Mouse (Mus musculus): ENCODE measurements around the gene Trim26. TPM values are rescaled to one million over a fixed set of nuclear protein-coding genes. Genes with fewer than 3 reads are reported as not detected.

The Trim26 gene
- polyA plus RNA-seq, 1 experiment from 2014 or later: 46.6 TPM

- WGBS: 39% methylated on average over 12 of the region's 12 CpGs
- Histone ChIP-seq H3K4me2 (replicated peaks) (peak overlapping the region; percentile 62), H3K27me3 (0 out of 2 replicates have a peak, but pooled peaks cover 3% of the 10 kb centered on the region), H3K27ac (no peak overlapping the region; the same call in 1 of the 2 replicates), H3K9ac (replicated peaks) (no peak overlapping the region), H3K4me1 (replicated peaks) (peaks cover 26% of the 10 kb centered on the region), H3K9me3 (no peaks in the 10 kb centered on the region), H3K36me3 (no peaks in the 10 kb centered on the region), H3K4me3 (replicated peaks) (peak overlapping the region; percentile 71; the same call in 1 of the 2 replicates)
- no peak for ATAC-seq
Observed at GRCm38 (mm10) chr17:36835591-36836426, 1.1 kb upstream of the Trim26 start.

- H3K9ac ChIP-seq (replicated peaks): peak overlapping the region; percentile 59
- H3K27me3 ChIP-seq: 0 out of 2 replicates have a peak, but pooled peaks cover 3% of the 10 kb centered on the region
- peak overlapping the region; percentile 91; the same call in 1 of the 2 replicates for H3K27ac ChIP-seq
- peak; percentile 28 for ATAC-seq
- peak overlapping the region; percentile 62 for H3K4me2 ChIP-seq (replicated peaks)
- H3K36me3 ChIP-seq: no peaks in the 10 kb centered on the region
- peaks cover 26% of the 10 kb centered on the region for H3K4me1 ChIP-seq (replicated peaks)
- H3K9me3 ChIP-seq: no peaks in the 10 kb centered on the region
- H3K4me3 ChIP-seq (replicated peaks): peak overlapping the region; percentile 71
- 9% methylated on average over 3 of the region's 3 CpGs for WGBS
Observed at GRCm38 (mm10) chr17:36836427-36836812, 514 bp upstream of the Trim26 start.

DNA sequence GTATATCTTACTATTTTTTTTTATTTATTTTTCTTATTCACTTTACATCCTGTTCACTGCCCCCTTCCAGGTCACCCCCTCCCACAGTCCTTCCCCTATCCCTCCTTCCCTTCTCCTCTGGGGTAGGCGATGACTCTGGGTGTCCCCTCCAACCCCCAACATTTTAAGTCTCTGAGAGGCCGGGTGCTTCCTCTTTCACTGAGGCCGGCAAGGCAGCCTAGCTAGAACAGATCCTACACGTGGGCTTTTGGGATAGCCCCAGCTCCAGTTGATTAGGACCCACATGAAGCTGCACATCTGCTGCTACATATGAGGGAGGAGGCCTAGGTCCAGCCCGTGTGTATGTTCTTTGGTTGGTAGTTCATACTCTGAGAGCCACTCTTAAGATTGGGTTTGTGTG lies 2.1 kb downstream of the Trim26 start:
- Histone ChIP-seq H3K4me3 (replicated peaks) (no peak overlapping the region), H3K4me1 (replicated peaks) (peaks cover 26% of the 10 kb centered on the region), H3K9ac (replicated peaks) (no peak overlapping the region), H3K36me3 (no peaks in the 10 kb centered on the region), H3K27me3 (0 out of 2 replicates have a peak, but pooled peaks cover under 1% of the 10 kb centered on the region), H3K9me3 (no peaks in the 10 kb centered on the region), H3K4me2 (replicated peaks) (no peak overlapping the region), H3K27ac (no peak overlapping the region)
- 90% methylated on average over 5 of the region's 5 CpGs for WGBS
- ATAC-seq: no peak

DNA sequence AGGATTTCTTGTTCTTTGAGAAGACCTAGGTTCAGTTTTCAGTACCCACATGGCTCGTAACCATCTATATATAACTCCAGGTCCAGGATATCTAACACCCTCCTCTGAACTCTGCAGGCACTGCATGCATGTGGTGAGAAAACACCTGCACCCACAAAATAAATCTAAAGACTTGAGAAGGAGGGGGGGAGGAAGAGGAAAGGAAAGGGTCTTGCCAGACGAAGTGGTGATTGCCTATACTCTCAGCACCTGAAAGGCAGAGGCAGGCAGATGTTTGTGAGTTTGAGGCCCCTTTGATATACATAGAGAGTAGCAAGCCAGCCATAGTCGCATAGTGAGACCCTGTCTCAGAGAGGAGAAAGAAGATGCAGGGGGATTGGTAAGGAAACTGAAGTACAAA lies 3.0 kb downstream of the Trim26 start:
- Histone ChIP-seq H3K36me3 (no peaks in the 10 kb centered on the region), H3K9ac (replicated peaks) (no peak overlapping the region), H3K27me3 (no peaks in the 10 kb centered on the region), H3K27ac (no peak overlapping the region), H3K4me1 (replicated peaks) (peaks cover 26% of the 10 kb centered on the region), H3K9me3 (no peaks in the 10 kb centered on the region), H3K4me3 (replicated peaks) (no peak overlapping the region), H3K4me2 (replicated peaks) (no peak overlapping the region)
- ATAC-seq: no peak
- 83% methylated on average over 3 of the region's 3 CpGs for WGBS

GRCm38 (mm10) chr17:36840961-36841445 lies 4.1 kb downstream of the Trim26 start:
- peaks cover 23% of the 10 kb centered on the region for H3K4me1 ChIP-seq (replicated peaks)
- no peaks in the 10 kb centered on the region for H3K27me3 ChIP-seq
- no peak overlapping the region for H3K27ac ChIP-seq
- no peaks in the 10 kb centered on the region for H3K36me3 ChIP-seq
- H3K4me2 ChIP-seq (replicated peaks): no peak overlapping the region
- no peak overlapping the region for H3K4me3 ChIP-seq (replicated peaks)
- no peaks in the 10 kb centered on the region for H3K9me3 ChIP-seq
- H3K9ac ChIP-seq (replicated peaks): no peak overlapping the region
- ATAC-seq: no peak

GRCm38 (mm10) chr17:36843696-36844095 lies 6.8 kb downstream of the Trim26 start:
- Histone ChIP-seq H3K4me1 (replicated peaks) (0 out of 2 replicates have a peak, but pooled peaks cover 6% of the 10 kb centered on the region), H3K4me2 (replicated peaks) (no peak overlapping the region), H3K36me3 (peaks cover 3% of the 10 kb centered on the region; the same call in 1 of the 2 replicates), H3K9ac (replicated peaks) (no peak overlapping the region), H3K9me3 (no peaks in the 10 kb centered on the region), H3K27ac (no peak overlapping the region), H3K4me3 (replicated peaks) (no peak overlapping the region), H3K27me3 (no peaks in the 10 kb centered on the region)
- ATAC-seq: no peak
- WGBS: 80% methylated on average over 7 of the region's 7 CpGs

GRCm38 (mm10) chr17:36844286-36844719 lies 7.4 kb downstream of the Trim26 start:
- no peaks in the 10 kb centered on the region for H3K27me3 ChIP-seq
- peaks cover 3% of the 10 kb centered on the region; the same call in 1 of the 2 replicates for H3K36me3 ChIP-seq
- no peak overlapping the region for H3K4me2 ChIP-seq (replicated peaks)
- H3K27ac ChIP-seq: no peak overlapping the region
- no peak for ATAC-seq
- H3K9ac ChIP-seq (replicated peaks): no peak overlapping the region
- H3K9me3 ChIP-seq: no peaks in the 10 kb centered on the region
- 0 out of 2 replicates have a peak, but pooled peaks cover under 1% of the 10 kb centered on the region for H3K4me1 ChIP-seq (replicated peaks)
- no peak overlapping the region for H3K4me3 ChIP-seq (replicated peaks)

DNA sequence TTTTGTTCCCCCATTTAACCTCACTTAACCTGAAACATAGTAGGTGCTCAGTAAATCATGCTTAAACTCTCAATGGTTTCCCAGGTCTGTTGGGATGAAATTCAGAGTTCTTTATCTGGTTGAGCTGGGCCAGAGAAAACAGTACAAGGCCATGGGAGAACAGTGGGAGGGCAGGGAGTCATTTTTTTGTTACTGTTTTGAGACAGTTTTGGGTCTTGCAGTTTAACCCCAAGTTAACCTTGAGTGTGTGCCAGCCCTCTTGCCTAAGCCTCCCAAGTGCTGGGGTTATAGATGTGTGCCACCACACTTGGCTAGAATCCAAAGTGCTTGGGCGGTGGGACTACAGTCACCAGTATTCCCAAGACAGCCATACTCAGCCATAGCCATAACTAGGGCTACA lies 7.8 kb downstream of the Trim26 start:
- H3K9me3 ChIP-seq: no peaks in the 10 kb centered on the region
- 81% methylated on average over 1 of the region's 1 CpGs for WGBS
- peaks cover 3% of the 10 kb centered on the region; the same call in 1 of the 2 replicates for H3K36me3 ChIP-seq
- H3K27ac ChIP-seq: no peak overlapping the region
- H3K9ac ChIP-seq (replicated peaks): no peak overlapping the region
- H3K4me3 ChIP-seq (replicated peaks): no peak overlapping the region
- ATAC-seq: no peak
- H3K4me1 ChIP-seq (replicated peaks): no peaks in the 10 kb centered on the region
- no peaks in the 10 kb centered on the region for H3K27me3 ChIP-seq
- H3K4me2 ChIP-seq (replicated peaks): no peak overlapping the region

- 87% methylated on average over 5 of the region's 5 CpGs for WGBS
- Histone ChIP-seq H3K36me3 (peaks cover 40% of the 10 kb centered on the region), H3K9ac (replicated peaks) (no peak overlapping the region), H3K27me3 (no peaks in the 10 kb centered on the region), H3K4me3 (replicated peaks) (no peak overlapping the region), H3K4me2 (replicated peaks) (no peak overlapping the region), H3K27ac (no peak overlapping the region), H3K4me1 (replicated peaks) (no peaks in the 10 kb centered on the region), H3K9me3 (no peaks in the 10 kb centered on the region)
- no peak for ATAC-seq
Observed at GRCm38 (mm10) chr17:36848911-36849310, 12.0 kb downstream of the Trim26 start.

DNA sequence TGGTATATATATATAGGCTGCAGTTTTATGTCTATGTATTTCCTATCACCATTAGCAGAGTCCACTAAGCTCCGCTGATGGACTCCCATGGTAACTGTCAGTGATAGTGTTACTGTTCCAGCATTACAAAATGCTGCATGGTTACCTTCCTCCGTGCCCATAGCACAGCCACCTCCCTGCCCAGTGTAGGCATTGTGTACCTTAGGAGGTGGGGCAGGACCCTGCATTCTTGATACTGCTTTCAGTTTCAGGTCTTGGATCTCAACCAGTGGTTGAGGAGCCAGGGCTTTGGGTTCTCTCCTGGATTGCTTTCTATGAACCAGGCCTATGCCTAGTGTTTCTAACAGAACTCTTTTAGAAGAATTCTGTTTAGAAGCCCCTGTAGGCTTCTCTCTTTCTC lies 13.1 kb downstream of the Trim26 start:
- H3K4me2 ChIP-seq (replicated peaks): no peak overlapping the region
- no peak for ATAC-seq
- no peak overlapping the region for H3K9ac ChIP-seq (replicated peaks)
- peaks cover 50% of the 10 kb centered on the region for H3K36me3 ChIP-seq
- WGBS: 94% methylated on average over 2 of the region's 2 CpGs
- no peaks in the 10 kb centered on the region for H3K27me3 ChIP-seq
- no peaks in the 10 kb centered on the region for H3K4me1 ChIP-seq (replicated peaks)
- H3K4me3 ChIP-seq (replicated peaks): no peak overlapping the region
- no peak overlapping the region for H3K27ac ChIP-seq
- H3K9me3 ChIP-seq: no peaks in the 10 kb centered on the region

- Histone ChIP-seq H3K9ac (replicated peaks) (no peak overlapping the region), H3K4me1 (replicated peaks) (no peaks in the 10 kb centered on the region), H3K4me2 (replicated peaks) (no peak overlapping the region), H3K27me3 (no peaks in the 10 kb centered on the region), H3K9me3 (no peaks in the 10 kb centered on the region), H3K27ac (no peak overlapping the region), H3K4me3 (replicated peaks) (no peak overlapping the region), H3K36me3 (peaks cover 62% of the 10 kb centered on the region)
- no peak for ATAC-seq
- 93% methylated on average over 5 of the region's 5 CpGs for WGBS
Observed at GRCm38 (mm10) chr17:36851200-36851599, 14.3 kb downstream of the Trim26 start.

DNA sequence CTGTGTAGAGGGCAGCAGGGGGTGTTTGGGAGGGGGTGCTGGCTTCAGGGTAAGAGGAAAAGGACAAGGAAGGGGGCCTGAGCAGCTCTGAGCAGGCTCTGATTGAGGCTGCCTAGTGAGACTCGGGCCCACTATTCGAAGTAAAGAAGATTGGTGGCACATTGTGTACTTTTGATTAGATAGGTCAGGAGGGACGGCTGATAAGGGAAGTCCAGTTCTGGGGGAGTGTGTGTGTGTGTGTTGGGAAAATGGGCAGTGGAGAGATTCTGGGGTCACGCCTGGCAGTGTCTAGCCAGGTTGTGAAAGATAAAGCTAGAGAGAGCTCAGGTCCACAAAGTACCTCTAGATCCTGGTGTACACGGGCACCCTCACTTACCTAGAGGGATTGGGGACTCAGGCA lies 14.7 kb downstream of the Trim26 start:
- Histone ChIP-seq H3K4me3 (replicated peaks) (no peak overlapping the region), H3K4me1 (replicated peaks) (no peaks in the 10 kb centered on the region), H3K9me3 (no peaks in the 10 kb centered on the region), H3K27ac (no peak overlapping the region), H3K9ac (replicated peaks) (no peak overlapping the region), H3K36me3 (peaks cover 67% of the 10 kb centered on the region), H3K27me3 (no peaks in the 10 kb centered on the region), H3K4me2 (replicated peaks) (no peak overlapping the region)
- WGBS: 94% methylated on average over 5 of the region's 5 CpGs
- no peak for ATAC-seq
